Mouse (Mus musculus) lung, postnatal 14 days (tissue): Measurements from ENCODE around the gene C3.
A peak's percentile ranks its signal among the peaks of the same experiment; 100 is the strongest.

Source experiments
- DNase-seq: peaks from one replicate; pipeline ENCODE4 v3.0.0; 2021

The C3 gene

DNA sequence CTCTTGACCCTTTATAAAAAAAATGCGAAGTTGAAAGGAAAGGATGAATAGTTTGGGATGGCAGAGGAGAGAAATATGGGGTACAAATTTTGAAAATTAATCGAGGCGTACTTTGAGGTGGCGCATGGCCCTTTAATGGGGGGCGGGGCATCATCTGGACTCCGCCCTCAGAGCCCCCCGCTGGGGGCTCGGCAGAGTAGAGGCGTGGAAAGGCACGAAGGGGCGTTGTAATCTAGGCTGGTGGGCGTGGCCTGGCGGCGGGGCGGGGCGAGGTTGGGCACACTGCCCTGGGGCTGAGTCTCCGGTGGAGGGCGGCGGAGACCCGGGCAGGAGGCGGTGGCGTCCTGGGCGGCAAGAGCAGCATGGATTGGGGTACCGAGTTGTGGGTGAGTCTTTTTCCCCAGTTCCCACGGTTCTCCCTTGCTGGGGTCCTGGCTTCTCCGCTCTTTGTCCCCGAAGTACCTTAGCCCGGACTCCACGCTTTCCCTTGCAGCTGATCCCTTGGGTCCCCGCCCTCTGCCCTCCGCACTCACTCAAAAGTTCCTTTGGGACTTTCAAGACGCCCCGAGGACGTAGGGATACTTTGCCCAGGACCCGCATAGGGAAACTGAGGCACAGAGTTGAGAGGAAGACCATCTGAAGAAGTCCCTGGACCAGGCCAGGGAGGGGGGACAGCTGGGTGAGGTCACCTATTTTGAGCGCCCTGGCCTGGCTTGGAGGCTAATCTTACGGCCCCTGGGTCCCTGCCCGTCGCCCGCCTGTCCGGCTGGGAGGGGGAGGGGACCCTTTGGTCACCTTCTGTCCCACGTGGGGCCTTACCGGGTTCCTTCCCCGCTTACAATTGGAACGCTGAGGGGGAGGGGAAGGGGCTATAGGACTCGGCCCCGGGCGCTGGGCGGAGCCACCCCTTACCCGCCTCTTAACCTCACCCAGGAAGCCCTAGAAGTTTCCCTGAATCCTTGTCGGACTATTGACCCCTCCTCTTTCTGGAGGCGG is 21.5 kb upstream of the C3 start, which contains the start of gene Trip10:
Gene Trip10 (plus strand): TSS at position 270 of the 996 bp plus-strand sequence.
- peak; percentile 100 for DNase-seq

DNA sequence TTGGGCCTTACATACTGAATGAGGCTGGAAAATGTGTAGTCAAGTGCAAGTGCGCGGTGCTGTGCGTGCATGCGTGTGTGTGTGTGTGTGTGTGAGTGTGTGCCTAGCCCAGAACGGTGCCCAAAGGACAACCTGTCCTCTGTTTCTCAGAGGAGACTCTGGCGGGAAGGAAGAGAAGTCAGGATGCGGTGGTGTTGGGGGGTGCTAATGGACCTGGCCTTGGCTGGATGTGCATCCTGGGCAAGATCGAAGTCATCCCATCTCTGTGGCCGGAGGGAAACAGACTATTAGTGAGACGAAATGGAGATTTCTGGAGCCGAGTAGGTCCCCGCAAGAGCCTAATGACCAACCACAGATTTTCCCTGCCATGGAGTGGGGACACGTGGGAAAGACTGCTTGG is 20.8 kb upstream of the C3 start:
- peak; percentile 33 for DNase-seq

DNA sequence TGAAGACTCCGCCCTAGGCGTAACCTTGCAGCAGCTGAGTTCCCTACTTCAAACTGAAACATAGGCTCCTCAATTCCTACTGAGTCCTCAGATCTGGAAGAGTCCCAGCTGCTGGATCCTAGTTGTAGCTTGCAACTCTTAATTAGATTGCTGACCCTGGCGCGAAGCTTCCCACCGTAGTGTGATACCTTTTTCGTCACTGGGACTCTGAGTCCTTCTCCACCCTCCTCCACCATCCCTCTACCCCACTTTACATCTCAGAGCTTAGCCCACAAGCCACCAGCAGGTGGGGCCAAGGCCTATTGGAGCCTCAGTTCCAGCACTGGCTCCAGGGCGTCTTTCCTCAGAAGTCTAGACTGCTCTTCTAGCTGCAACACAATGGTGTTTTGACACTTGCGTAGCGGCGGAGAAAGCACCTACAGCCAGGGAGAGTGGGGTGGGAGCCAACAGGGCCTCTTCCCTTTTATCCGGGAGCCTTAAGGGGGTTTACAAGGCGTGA is 20.3 kb upstream of the C3 start, which contains the start of gene Gpr108:
Gene Gpr108 (minus strand): TSS at position 246 of the 499 bp plus-strand sequence.
- peak; percentile 88 for DNase-seq

DNA sequence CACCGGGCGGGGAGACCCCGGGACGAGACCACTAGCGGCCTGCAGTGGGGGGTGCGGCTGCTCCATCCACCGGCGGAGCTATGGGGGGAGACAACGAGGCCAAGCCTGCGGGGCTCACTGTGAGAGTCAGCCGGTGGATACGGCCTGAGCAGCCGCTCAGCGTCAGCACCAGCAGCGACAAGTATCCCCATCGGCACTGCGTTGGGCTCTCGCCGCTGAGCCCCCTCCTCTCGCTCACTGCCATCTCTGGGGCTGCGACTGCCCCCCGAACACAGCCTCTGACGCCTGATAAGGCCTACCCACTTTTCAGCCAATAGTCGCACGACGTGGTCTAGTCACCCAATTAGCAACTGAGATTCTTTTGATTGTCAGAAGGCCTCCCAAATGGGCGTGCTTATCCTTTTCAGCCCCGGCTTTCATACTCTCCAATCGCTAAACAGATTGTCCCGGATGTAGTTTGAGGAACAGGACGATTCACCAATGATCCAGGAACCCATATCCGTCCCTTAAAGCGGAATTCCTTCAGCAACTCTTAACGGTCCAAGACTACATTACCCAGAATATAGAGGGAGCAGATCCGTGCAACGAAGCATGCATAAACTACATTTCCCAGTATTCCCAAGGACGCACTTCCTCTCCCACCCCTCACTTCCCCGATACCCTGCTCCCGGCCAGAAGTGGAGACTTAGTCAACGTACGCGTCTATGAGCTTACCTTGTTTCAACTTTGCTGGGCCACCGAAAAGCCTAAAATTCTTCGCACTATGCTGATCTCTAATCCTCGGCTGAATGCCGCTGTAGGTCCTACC is 19.7 kb upstream of the C3 start:
- peak; percentile 87 for DNase-seq

DNA sequence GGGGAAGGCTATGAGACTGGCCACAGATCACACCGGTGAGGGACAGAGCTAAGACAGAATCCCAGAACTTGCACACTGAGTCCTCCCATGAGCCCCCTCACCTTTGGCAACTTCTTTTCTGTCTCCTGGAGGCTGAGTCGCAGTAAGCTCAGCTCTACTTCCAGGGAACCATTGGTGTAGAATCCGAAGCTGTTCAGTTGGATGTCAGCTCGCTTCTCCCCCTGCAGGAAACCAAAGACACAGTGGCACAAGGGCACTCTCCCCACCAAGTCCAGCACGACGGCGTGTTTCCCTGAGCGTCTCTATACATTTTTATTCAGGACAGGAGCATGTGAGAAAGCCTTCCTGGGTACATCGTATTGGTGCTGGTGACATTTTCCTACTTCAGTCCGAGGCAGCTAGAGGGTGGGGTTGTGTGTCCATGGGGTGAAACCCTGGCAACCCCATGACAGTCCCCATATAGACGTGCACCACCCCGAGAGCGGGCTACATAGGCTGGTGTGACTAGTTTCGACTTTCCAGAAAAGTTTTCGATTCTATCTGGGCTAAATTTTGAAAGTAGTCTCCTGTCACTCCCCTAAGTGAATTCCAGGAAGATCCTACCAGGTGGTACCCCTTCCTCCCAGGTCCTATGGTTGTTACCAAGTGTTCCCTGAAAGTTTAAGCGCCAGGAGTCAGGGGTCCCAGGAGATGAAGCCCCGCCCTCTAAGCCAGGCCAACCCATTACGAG is 18.9 kb upstream of the C3 start:
- no peak for DNase-seq

DNA sequence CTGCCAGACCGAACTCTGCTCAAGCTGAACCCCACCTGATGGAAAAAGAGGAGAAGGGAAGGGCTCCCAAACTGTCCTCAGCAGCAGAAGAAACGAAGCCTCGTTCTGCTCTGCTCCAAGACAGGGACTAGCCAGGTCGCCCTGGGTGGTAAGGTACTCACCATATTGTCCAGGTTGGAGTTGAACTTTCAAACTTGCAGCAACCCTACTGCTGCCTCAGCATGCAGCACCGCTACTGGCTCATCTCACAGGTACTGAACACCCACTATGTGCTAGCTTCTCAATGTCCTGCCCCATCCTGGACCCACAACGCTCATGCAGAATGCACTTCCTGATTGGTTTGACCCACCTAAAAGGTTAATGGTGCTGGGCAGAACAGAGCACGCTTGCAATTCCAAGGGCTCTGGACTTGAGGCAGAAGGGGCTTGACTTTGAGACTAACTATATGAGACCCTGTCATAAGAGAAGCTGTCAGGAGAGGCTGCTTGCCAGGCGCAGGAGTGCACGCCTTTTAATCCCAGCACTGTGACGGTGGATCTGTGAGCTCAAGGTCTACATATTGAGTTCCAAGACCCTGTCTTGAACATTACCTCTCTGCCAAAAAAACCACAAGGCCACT is 17.5 kb upstream of the C3 start:
- DNase-seq: no peak

DNA sequence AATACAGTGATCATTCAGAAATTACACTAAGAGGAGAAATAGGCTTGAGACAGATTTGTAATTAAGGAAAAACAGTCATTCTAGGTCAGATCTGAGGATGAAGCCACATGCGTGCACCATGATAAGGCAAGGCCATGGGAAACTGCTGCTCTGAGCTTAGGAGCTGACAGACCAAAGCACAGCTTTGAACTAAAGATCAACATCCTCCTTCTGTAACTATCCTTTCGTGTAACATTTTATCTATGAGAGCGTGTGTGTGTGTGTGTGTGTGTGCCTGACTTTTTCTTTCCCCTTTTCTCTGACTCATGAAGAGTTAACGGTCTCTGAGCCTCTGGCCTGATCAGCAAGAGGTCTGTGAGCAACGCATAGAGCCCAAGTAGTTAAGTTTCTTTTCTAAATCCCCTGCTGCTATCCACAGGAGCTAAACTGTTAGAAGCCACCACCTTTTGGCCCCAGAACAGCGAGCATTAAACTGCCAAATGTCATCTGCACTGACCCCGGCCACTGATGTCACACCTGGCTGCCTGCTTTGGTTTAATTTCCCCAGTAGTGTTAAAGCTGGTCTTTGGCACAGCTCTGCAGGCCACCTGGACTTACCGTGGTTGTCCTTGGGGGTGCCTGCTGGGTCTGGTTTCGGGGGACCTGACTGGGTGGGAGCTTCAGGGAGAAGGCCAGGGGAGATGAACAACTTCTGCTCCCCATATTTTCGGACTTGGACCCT is 15.9 kb upstream of the C3 start:
- no peak for DNase-seq

DNA sequence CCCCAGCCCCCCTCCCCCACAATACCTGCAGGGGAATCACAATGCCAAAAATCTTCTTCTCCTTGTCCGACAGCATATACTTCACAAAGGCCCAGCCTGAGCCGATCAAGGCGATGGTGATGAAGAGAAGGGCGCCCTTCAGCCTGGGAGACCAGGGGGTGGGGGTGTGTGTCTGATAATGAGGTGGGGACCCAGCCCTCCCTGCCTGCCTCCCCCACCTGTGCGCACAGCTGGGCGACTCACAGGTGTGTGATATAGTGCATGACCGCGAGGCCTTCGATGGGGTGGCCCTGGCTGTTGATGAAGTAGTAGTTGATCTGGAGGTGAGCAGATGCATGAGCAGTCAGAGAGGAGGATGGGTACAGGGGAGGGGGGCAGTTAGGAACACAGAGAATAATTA is 9.2 kb upstream of the C3 start:
- no peak for DNase-seq

DNA sequence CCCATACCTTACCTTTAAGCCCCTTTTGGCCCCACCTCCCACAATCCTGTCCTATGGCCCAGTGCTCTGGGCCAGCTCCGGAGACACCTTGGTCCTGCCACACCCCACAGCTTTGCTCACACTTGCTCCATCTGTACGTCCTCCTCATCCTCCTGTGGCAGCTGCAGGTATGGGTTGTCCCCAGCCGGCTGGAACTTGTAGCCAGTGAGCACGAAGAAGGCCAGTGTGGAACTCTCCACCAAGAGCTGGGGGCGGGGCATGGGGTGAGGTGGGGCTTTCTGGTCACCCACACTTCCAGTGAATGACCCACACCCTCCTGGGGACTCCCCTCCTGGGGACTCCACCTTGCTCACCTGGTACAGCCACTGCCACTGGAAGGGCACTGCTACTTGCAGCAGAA is 7.9 kb upstream of the C3 start:
- no peak for DNase-seq

DNA sequence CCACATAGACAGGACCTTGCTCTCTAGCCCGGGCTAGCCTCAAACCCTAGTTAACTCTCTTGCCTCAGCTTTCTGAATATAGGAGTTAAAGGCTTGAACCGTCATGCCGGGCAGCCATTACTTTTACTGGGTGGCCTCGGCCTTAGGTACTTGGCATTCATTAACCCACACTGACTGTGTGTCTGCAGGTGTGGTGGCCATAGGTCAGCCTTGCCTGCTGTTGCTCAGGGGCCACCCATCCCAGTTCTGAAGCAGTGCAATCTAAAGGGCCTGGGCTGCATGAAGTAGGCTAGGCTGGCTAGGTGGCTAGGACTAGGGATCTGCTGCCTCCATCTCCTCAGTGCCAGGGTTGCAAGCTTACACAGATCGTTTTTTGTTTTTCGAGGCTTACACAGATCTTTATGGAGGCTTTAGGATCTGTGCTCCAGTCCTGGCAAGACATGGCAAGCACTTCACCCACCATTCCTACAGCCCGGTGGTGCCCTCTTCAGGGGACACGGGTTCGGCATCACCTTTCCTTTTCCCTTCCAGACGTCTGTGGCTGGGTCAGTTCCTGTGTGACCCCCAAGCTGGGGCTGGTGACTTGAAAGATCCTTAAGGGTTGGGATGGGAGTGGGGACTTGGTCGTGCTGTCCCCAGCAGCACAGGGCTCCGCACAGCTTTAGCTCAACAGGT is 6.5 kb upstream of the C3 start:
- DNase-seq: no peak

DNA sequence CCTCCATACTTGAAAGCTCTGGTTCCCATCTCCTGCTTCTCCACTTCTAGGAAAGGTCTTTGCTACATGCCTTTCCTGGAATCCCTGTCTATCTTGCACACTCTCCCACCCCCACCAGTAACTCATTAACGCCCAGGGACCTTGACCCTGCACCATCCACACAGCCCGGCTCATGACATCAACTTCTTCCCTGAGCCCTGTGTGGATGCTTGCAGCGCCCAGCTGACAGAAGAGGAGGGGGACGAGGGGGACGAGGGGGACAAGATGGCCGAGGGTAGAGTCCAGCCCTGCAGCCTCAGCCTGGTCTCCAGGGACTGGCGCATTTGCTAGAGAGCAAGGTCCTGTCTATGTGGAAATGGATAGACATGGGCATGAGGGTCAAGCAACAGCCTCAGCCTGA is 5.1 kb upstream of the C3 start:
- DNase-seq: no peak

DNA sequence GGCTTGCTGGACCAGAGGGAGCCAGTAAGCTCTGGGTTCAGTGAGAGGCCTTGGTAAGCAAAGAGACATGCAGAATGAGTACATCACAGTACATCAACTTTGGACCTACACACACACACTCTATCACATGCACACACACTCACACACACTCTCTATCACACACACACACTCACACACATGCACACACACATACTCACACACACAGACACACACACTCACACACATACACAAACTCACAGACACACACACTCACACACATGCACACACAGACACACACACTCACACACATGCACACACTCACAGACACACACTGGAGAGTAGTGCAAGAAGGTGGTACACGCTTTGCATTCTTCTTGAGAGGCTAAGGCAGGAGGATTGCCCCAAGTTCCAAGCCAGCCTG is 4.3 kb upstream of the C3 start:
- no peak for DNase-seq

DNA sequence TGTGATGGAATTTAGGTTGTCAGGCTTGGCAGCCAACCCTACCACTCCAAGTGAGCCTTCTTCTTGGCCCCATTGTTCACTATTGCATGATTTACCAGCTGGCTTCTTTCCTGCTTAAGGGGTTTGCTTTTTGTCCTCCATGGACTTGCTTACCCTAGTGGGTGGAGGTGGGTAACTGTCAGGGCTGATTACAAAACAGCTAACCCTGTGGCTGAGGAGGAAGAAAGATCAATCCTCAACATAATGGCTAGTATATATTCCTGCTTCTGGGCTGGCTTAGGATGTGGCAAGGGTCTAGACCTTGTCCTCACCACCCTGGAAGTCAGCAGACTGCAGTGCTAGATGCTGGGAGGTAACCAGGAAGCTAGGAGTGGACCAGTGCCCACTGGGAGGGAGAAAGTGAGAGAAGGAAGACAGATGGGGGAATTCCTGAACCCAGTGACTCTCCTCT is 3.4 kb upstream of the C3 start:
- peak; percentile 35 for DNase-seq

DNA sequence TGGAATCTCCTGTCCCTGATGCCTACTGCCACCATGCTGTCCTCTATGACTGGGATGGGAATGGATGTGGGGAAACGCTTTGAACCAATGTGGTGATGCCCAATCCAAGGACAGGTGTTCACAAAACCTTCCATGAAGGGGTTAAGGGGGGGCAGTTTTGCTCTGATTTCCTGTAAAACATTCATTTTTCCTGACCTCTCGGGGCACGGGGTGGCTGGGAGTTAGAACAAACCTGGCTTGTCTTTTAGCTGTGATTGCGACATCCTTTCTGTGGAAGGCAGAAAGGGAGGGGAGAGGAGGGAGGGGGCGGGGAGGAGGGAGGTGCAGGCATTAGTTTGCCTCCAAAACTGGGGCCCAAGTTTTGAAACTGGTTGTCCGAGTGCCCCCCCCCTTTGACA is 2.8 kb upstream of the C3 start:
- peak; percentile 45 for DNase-seq

DNA sequence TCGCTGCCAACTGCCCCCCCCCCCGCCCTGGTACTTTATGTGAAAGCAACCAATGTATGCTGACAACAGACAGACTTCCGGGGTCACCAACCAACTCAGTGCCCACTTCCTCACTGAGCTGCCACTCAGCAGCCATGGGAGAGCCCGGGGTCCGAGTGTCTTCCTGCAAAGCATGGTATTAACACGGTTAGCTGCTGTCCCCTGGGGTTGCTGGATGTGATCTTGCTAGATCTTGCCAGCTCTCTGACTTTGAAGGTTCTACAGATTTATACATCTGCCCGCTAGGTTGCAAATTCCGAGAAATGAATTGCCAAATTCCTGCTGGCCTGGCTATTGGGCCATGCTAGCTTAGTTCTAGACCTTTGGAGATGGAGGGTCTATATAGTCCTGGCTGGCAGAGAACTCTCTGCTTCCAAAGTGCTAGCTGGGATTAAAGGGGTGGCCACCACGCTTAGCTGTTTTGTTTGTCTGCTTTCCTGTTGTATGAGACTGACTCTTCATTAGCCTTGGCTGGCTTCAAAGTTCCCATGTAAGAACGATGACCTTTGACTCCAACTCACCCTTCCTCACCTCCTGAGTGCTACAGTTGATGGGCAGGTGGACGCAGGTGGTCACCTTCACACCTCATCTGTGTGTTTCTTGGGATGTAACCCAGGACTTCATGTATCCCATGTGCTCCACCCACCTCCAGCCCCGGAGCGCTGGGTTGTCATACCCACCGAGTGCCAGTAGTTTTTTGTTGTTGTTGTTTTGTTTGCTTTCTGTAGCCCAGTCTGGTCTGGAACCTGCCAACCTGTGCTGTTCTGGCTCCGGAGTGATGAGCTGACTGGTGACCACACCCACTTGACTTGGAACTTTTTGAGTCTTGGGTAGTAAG is 2.2 kb upstream of the C3 start:
- DNase-seq: no peak

DNA sequence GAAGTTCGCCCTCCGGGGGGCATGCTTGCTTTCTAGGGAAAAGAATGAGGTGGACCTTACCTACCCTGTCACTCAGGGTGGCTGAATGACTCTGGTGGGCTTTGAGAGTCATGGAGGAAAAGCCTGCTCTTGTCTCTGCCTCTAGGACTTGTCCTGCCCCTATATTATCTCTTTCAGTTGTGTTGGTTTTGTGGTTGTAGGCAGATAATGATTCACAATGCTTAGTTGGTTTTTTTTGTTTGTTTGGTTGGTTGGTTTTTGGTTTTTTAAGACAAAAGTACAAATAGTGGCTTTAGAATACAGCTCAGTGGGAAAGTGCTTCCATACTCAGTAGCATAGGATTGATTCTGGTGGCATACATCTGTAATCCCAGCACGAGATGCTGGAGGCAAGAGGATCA is 937 bp upstream of the C3 start:
- DNase-seq: no peak

DNA sequence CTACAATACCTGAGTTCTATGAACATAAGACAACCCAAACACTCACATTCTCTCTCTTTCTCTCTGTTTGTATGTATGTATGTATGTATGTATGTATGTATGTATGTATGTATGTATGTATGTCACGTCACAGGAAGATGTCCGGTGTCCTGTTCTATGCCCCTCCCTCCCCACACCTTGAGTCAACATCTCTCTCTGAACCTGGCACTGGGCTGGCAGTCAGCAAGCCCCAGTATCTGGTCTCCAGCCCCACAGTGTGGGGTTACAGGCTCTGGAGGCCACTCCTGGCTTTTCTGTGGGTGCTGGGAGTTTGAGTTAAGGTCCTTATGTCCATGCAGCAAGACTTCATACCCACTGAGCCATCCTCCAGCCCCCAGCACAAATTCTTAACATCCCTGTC is 468 bp downstream of the C3 start:
- DNase-seq: no peak

DNA sequence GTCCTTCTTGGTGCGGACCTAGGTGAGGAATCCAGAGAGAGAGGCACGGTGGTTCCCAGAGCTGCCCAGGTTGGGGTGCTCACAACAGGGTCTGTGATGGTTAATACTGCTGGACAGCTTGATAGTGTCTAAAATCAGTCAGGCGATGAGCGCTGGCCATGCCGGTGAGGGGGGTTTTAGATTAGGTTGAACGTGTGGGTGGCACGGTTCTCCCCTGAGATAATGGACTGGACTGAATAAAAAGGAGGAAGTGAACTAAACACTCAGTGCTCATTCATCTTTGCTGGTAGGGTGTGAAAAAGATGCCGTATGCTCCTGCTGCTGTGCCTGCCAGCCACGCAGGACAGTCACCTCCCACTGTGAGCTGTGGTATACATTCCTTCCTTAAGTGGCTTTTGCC is 4.6 kb downstream of the C3 start:
- DNase-seq: no peak

DNA sequence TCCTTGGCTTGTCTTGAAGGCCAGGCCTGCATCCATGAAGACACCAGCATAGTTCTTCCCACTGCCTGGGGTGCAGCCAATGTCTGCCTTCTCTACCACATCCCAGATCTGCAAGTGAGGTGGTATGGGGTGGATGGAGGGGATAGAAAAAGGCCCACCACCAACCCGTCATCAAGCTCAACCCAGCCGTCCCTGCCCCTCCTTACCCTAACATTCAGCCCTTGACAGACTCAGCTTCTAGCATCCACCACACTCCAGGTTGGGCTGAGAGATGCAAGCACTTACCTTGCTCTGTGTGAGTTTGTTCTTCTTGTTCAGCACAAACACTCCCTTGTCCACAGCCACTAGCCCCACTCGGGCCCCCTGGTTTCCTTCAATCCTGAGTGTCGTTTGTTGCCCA is 6.0 kb downstream of the C3 start:
- DNase-seq: no peak

DNA sequence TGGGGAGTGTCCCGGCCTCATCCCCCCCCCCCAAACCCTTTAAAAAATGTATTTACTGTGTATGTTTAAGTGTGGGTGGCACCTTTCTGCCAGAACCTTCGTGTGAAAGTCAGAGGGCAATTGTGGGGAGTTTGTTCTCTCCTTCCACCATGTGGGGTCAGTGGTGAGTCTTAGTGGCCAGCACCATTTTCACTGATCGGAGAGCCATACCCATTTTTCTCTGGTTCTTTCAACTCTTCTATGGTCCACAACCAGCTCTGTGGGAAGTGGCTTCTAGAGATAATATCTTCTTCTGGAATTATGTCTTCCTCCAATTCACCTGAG is 8.1 kb downstream of the C3 start:
- peak; percentile 54 for DNase-seq
